Mouse (Mus musculus): ENCODE data around the gene Polr2e. TPM values are rescaled to one million over a fixed set of nuclear protein-coding genes. Genes with fewer than 3 reads are reported as not detected.

Gene Polr2e
- polyA plus RNA-seq, 1 experiment from 2014 or later = 157 TPM

GRCm38 (mm10) chr10:79996272-79997033, 43.1 kb downstream of the Polr2e start, which contains the start of gene Abca7:
TSS of gene Abca7 (plus strand) at chr10:79996494.
- H3K9me3 ChIP-seq (ENCODE audit: control insufficient read depth, low read length) = peaks cover 3% of the 10 kb centered on the region; the same call in 1 of the 2 replicates
- under 1% methylated on average over 34 of the region's 34 CpGs for WGBS
- H3K4me1 ChIP-seq (ENCODE audit: control insufficient read depth, insufficient read depth, low read length) = peaks cover 12% of the 10 kb centered on the region
- peaks cover 13% of the 10 kb centered on the region; the same call in 1 of the 2 replicates for H3K27me3 ChIP-seq (ENCODE audit: control insufficient read depth, insufficient read depth, low read length)
- DNase-seq = peak; percentile 99
- ATAC-seq (ENCODE audit: low FRiP score, low TSS enrichment) = peak; percentile 89
- peak within 1 kb of the TSS; percentile 47 for H3K9ac ChIP-seq (replicated peaks; ENCODE audit: low read length)
- peak within 1 kb of the TSS; percentile 61 for H3K27ac ChIP-seq (replicated peaks; ENCODE audit: low read depth, low read length)
- no peaks in the 10 kb centered on the region for H3K36me3 ChIP-seq (ENCODE audit: control insufficient read depth, insufficient read depth, low read length)
- peak within 1 kb of the TSS; percentile 39 for H3K4me3 ChIP-seq (replicated peaks; ENCODE audit: low read depth, low read length)
- peak within 1 kb of the TSS; percentile 71 for H3K4me2 ChIP-seq (ENCODE audit: low read length)

- H3K27me3 ChIP-seq (ENCODE audit: control insufficient read depth, insufficient read depth, low read length) = peaks cover 17% of the 10 kb centered on the region
- WGBS = 83% methylated on average over 1 of the region's 1 CpGs
- no peaks in the 10 kb centered on the region for H3K36me3 ChIP-seq (ENCODE audit: control insufficient read depth, insufficient read depth, low read length)
- peak overlapping the region; percentile 16; the same call in 1 of the 2 replicates for H3K4me2 ChIP-seq (ENCODE audit: low read length)
- ATAC-seq (ENCODE audit: low FRiP score, low TSS enrichment) (no peak), DNase-seq (no peak)
- H3K4me3 ChIP-seq (replicated peaks; ENCODE audit: low read depth, low read length) = no peak overlapping the region
- no peak overlapping the region for H3K9ac ChIP-seq (replicated peaks; ENCODE audit: low read length)
- H3K27ac ChIP-seq (replicated peaks; ENCODE audit: low read depth, low read length) = peak overlapping the region; percentile 8; the same call in 1 of the 2 replicates
- peaks cover 3% of the 10 kb centered on the region; the same call in 1 of the 2 replicates for H3K9me3 ChIP-seq (ENCODE audit: control insufficient read depth, low read length)
- peaks cover 12% of the 10 kb centered on the region for H3K4me1 ChIP-seq (ENCODE audit: control insufficient read depth, insufficient read depth, low read length)
Observed at GRCm38 (mm10) chr10:79995636-79996035, 44.0 kb downstream of the Polr2e start.

DNA sequence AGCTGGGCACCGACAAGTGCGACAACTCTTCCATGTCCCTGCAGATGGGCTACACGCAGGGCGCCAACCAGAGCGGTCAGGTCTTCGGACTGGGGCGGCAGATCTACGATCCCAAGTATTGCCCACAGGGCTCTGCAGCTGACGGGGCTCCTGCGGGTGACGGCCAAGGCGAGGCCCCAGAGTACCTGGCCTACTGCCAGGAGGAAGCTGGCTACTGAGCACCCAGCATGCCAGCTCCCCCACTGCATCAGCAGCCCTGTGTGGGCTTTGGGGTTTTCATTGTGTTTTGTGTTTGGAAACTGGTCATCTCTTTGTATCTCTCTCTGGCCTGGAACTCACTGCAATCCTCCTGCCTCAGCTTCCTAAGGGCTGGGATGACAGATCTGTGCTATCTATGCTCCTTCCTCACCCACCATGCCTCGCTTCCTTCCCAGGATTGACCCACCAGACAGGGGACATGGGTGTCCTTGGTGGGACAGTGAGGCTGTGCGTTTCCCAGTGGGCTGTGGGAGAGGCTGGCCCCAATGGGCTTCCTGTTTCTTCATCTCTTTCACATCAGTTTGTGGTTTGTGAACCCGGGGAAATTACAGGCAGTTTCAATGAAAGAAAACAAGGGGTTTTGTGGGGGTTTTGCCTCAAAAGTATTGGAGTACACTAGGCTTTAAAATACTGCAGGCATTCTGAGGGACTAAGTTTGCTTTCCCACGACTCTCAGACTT, 45.0 kb downstream of the Polr2e start:
- DNase-seq = no peak
- peaks cover 12% of the 10 kb centered on the region for H3K4me1 ChIP-seq (ENCODE audit: control insufficient read depth, insufficient read depth, low read length)
- no peaks in the 10 kb centered on the region for H3K36me3 ChIP-seq (ENCODE audit: control insufficient read depth, insufficient read depth, low read length)
- peaks cover 20% of the 10 kb centered on the region for H3K27me3 ChIP-seq (ENCODE audit: control insufficient read depth, insufficient read depth, low read length)
- H3K9ac ChIP-seq (replicated peaks; ENCODE audit: low read length) = no peak overlapping the region
- no peak overlapping the region for H3K4me3 ChIP-seq (replicated peaks; ENCODE audit: low read depth, low read length)
- no peak overlapping the region for H3K4me2 ChIP-seq (ENCODE audit: low read length)
- H3K27ac ChIP-seq (replicated peaks; ENCODE audit: low read depth, low read length) = no peak overlapping the region
- 86% methylated on average over 16 of the region's 16 CpGs for WGBS
- ATAC-seq (ENCODE audit: low FRiP score, low TSS enrichment) = no peak
- peaks cover 3% of the 10 kb centered on the region; the same call in 1 of the 2 replicates for H3K9me3 ChIP-seq (ENCODE audit: control insufficient read depth, low read length)

DNA sequence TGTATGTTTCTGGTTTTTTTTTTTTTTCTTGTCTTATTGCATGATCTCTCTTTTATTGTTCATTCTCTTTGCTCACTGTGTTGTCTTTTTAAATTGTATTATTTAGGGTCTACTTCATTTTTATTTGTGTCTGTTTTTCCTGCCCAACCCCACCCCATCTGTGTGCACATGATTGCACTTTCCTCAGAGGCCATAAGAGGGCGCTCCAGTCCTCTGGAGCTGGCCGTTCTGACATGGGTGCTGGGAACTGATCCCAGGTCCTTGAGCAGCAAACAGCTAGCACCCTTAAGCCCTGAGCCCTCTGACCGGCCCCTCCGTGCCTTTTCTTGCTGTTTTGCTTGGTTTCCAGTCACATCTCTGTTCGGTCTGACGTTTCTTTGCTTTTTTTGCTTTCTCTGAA, 48.0 kb downstream of the Polr2e start:
- DNase-seq (no peak), ATAC-seq (ENCODE audit: low FRiP score, low TSS enrichment) (no peak)
- Histone ChIP-seq H3K27ac (replicated peaks; ENCODE audit: low read depth, low read length) (no peak overlapping the region), H3K4me1 (ENCODE audit: control insufficient read depth, insufficient read depth, low read length) (no peaks in the 10 kb centered on the region; the same call in 1 of the 2 replicates), H3K4me3 (replicated peaks; ENCODE audit: low read depth, low read length) (no peak overlapping the region), H3K36me3 (ENCODE audit: control insufficient read depth, insufficient read depth, low read length) (no peaks in the 10 kb centered on the region), H3K9ac (replicated peaks; ENCODE audit: low read length) (no peak overlapping the region), H3K27me3 (ENCODE audit: control insufficient read depth, insufficient read depth, low read length) (peaks cover 38% of the 10 kb centered on the region), H3K9me3 (ENCODE audit: control insufficient read depth, low read length) (peaks cover 3% of the 10 kb centered on the region; the same call in 1 of the 2 replicates), H3K4me2 (ENCODE audit: low read length) (no peak overlapping the region)
- 85% methylated on average over 6 of the region's 6 CpGs for WGBS

DNA sequence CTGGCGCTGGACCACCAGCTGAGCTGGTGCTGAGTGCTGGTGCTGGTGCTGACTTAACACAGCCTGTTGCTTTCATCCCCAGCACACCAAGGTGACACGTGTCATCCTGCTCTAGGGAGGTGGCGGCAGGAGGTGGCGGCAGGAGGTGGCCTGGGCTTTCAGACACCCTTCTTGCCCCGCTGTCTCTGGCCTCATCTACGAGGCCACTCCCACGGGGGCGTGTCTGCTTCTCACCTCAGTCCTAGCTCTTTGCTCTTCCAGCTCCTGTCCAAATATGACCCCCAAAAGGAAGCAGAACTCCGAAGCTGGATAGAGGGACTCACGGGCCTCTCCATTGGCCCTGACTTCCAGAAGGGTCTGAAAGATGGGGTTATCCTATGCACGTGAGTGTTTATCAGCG, 48.5 kb downstream of the Polr2e start:
- Histone ChIP-seq H3K4me3 (replicated peaks; ENCODE audit: low read depth, low read length) (no peak overlapping the region), H3K4me2 (ENCODE audit: low read length) (no peak overlapping the region), H3K36me3 (ENCODE audit: control insufficient read depth, insufficient read depth, low read length) (no peaks in the 10 kb centered on the region), H3K27ac (replicated peaks; ENCODE audit: low read depth, low read length) (no peak overlapping the region), H3K27me3 (ENCODE audit: control insufficient read depth, insufficient read depth, low read length) (peaks cover 38% of the 10 kb centered on the region), H3K9me3 (ENCODE audit: control insufficient read depth, low read length) (peaks cover 3% of the 10 kb centered on the region; the same call in 1 of the 2 replicates), H3K4me1 (ENCODE audit: control insufficient read depth, insufficient read depth, low read length) (peaks cover 3% of the 10 kb centered on the region; the same call in 1 of the 2 replicates), H3K9ac (replicated peaks; ENCODE audit: low read length) (no peak overlapping the region)
- ATAC-seq (ENCODE audit: low FRiP score, low TSS enrichment) (no peak), DNase-seq (no peak)
- WGBS = 54% methylated on average over 12 of the region's 12 CpGs

GRCm38 (mm10) chr10:79989870-79990269, 49.7 kb downstream of the Polr2e start:
- Histone ChIP-seq H3K36me3 (ENCODE audit: control insufficient read depth, insufficient read depth, low read length) (no peaks in the 10 kb centered on the region), H3K9ac (replicated peaks; ENCODE audit: low read length) (no peak overlapping the region), H3K27me3 (ENCODE audit: control insufficient read depth, insufficient read depth, low read length) (peaks cover 38% of the 10 kb centered on the region), H3K4me1 (ENCODE audit: control insufficient read depth, insufficient read depth, low read length) (peaks cover 5% of the 10 kb centered on the region; the same call in 1 of the 2 replicates), H3K4me3 (replicated peaks; ENCODE audit: low read depth, low read length) (no peak overlapping the region), H3K9me3 (ENCODE audit: control insufficient read depth, low read length) (peaks cover 3% of the 10 kb centered on the region; the same call in 1 of the 2 replicates), H3K4me2 (ENCODE audit: low read length) (no peak overlapping the region), H3K27ac (replicated peaks; ENCODE audit: low read depth, low read length) (no peak overlapping the region)
- 16% methylated on average over 14 of the region's 15 CpGs for WGBS
- DNase-seq = no peak
- no peak for ATAC-seq (ENCODE audit: low FRiP score, low TSS enrichment)

- no peak for ATAC-seq (ENCODE audit: low FRiP score, low TSS enrichment)
- DNase-seq = no peak
- WGBS = 39% methylated on average over 8 of the region's 8 CpGs
- peaks cover 3% of the 10 kb centered on the region; the same call in 1 of the 2 replicates for H3K9me3 ChIP-seq (ENCODE audit: control insufficient read depth, low read length)
- no peak overlapping the region for H3K27ac ChIP-seq (replicated peaks; ENCODE audit: low read depth, low read length)
- H3K36me3 ChIP-seq (ENCODE audit: control insufficient read depth, insufficient read depth, low read length) = no peaks in the 10 kb centered on the region
- peaks cover 5% of the 10 kb centered on the region; the same call in 1 of the 2 replicates for H3K4me1 ChIP-seq (ENCODE audit: control insufficient read depth, insufficient read depth, low read length)
- H3K4me2 ChIP-seq (ENCODE audit: low read length) = peak overlapping the region; percentile 46
- H3K27me3 ChIP-seq (ENCODE audit: control insufficient read depth, insufficient read depth, low read length) = peaks cover 38% of the 10 kb centered on the region
- no peak overlapping the region for H3K9ac ChIP-seq (replicated peaks; ENCODE audit: low read length)
- peak overlapping the region; percentile 32 for H3K4me3 ChIP-seq (replicated peaks; ENCODE audit: low read depth, low read length)
Observed at GRCm38 (mm10) chr10:79989272-79989786, 50.3 kb downstream of the Polr2e start.

DNA sequence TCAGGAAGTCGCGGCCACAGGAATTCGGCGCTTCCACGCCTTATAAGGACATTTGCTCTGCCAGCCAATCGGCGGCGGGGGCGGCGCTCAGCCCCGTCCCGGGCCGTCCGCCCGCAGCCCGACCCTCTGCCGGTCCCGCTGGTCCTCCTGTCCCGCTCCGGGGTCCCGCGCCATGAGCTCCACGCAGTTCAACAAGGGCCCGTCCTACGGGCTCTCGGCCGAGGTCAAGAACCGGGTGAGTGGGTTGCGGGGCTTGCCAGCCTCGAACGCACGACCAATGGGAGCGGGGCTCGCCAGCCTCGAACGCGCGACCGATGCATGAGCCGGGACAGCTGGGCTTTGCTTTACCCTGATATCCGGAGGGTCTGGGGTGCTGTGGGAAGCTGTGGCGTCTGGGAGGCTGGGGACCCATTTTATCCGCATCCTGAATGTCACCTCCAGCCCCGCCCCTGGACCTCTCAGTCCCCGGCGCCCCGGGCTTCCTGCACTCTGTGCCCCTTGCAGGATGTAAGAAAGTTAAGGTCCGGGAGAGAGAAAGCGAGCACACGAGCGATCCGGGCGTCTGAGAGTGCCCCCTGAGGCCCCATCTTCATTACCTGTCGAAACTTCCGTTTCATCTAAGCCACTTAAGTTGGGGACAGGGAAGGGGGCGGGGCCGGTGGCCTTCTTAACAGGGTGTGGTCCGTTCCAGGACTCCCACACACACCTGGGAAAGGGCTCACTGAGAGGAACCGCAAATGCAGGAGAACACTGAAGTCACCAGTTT, 50.9 kb downstream of the Polr2e start, which contains the start of gene Cnn2:
TSS of gene Cnn2 (plus strand) at position 79 of the 766 bp plus-strand sequence.
- Histone ChIP-seq H3K9me3 (ENCODE audit: control insufficient read depth, low read length) (peaks cover 3% of the 10 kb centered on the region; the same call in 1 of the 2 replicates), H3K36me3 (ENCODE audit: control insufficient read depth, insufficient read depth, low read length) (no peaks in the 10 kb centered on the region), H3K9ac (replicated peaks; ENCODE audit: low read length) (no peak within 1 kb of the TSS; the same call in 1 of the 2 replicates), H3K4me1 (ENCODE audit: control insufficient read depth, insufficient read depth, low read length) (peaks cover 5% of the 10 kb centered on the region; the same call in 1 of the 2 replicates), H3K27me3 (ENCODE audit: control insufficient read depth, insufficient read depth, low read length) (peaks cover 38% of the 10 kb centered on the region), H3K27ac (replicated peaks; ENCODE audit: low read depth, low read length) (no peak within 1 kb of the TSS), H3K4me3 (replicated peaks; ENCODE audit: low read depth, low read length) (peak within 1 kb of the TSS; percentile 32), H3K4me2 (ENCODE audit: low read length) (peak within 1 kb of the TSS; percentile 46)
- ATAC-seq (ENCODE audit: low FRiP score, low TSS enrichment) (no peak), DNase-seq (no peak)
- WGBS = 1% methylated on average over 59 of the region's 59 CpGs
